Mouse (Mus musculus) G1E (cell line): ENCODE data around the gene Homez.

Source experiments
- CTCF ChIP-seq: IDR thresholded peaks from 2 replicates; pipeline ENCODE4 v1.5.1; 2012; ENCODE audit warnings: low read depth, low read length, inconsistent platforms, mixed read lengths
- GATA1 ChIP-seq: IDR thresholded peaks from 2 replicates; pipeline ENCODE4 v1.6.1; 2012; ENCODE audit warnings: borderline replicate concordance, low read length, inconsistent platforms, mixed read lengths
- GATA2 ChIP-seq: IDR thresholded peaks from 2 replicates; pipeline ENCODE4 v1.6.1; 2012; ENCODE audit warnings: low read depth, low read length, inconsistent platforms, borderline replicate concordance
- POLR2AphosphoS5 ChIP-seq: IDR thresholded peaks from 2 replicates; pipeline ENCODE4 v1.6.1; 2012; ENCODE audit warnings: low read depth, low read length, inconsistent platforms; ENCODE audit not compliant: insufficient replicate concordance
- TAL1 ChIP-seq: conservative IDR thresholded peaks from 2 replicates; pipeline ENCODE4 v1.6.1; 2012; ENCODE audit warnings: low read depth, low read length, inconsistent platforms, mixed read lengths

DNA sequence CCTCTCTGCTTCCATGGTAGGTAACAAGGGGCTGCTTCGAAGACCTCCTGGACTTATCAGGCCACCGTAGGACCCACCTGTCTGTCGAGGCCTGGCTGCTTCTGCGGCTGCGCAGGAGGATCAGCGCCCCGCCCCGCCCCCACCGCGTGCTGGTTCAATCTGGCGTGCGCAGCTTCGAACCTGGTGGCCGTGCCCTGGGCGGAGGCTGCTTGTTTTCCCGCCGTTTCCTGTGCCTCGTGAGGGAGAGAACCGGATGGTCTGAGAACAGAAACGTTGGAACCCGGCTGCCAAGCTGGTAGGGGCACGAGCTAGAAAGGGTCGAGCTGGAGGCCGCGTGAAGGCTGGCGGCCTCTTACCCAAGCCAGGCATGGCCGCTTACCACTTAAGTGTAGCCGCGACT, 56.8 kb downstream of the Homez start, which contains the start of gene Rnf212b:
- TF ChIP-seq CTCF (no peak), GATA1 (no peak), TAL1 (no peak), POLR2AphosphoS5 (no peak), GATA2 (no peak)
